Mouse (Mus musculus): ENCODE data around the gene Cyp4x1. TPM values are rescaled to one million over a fixed set of nuclear protein-coding genes. Genes with fewer than 3 reads are reported as not detected.

The Cyp4x1 gene
- polyA plus RNA-seq, 1 experiment from 2014 or later: 0.34 TPM

DNA sequence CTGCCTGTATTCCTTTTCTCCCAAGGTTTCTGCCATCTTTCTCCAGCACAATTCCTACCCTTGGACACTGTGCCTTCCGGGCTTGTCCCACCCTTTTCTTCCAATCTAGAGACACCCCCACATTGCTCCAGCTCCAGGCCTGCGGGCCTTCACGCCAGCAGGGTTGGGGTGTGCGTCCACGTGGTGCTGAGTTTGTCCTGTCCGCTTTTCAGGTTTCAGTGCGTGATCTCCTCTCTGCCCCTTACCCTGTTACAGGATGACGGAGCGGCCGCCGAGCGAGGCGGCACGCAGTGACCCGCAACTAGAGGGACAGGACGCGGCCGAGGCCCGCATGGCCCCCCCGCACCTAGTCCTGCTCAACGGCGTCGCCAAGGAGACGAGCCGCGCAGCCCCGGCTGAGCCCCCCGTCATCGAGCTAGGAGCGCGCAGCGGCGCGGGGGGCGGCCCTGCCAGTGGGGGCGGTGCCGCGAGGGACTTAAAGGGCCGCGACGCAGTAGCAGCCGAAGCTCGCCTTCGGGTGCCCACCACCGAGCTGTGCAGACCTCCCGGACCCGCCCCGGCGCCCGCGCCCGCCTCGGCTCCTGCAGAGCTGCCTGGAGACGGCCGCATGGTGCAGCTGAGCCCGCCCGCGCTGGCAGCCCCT lies 71.1 kb downstream of the Cyp4x1 start:
- Histone ChIP-seq H3K4me2 (replicated peaks) (peak overlapping the region; percentile 99), H3K36me3 (no peaks in the 10 kb centered on the region), H3K9ac (peak overlapping the region; percentile 50), H3K27ac (no peak overlapping the region), H3K4me1 (replicated peaks) (peaks cover 10% of the 10 kb centered on the region), H3K9me3 (no peaks in the 10 kb centered on the region), H3K27me3 (replicated peaks) (peaks cover 82% of the 10 kb centered on the region), H3K4me3 (replicated peaks) (peak overlapping the region; percentile 55)
- ATAC-seq: peak; percentile 85
- under 1% methylated on average over 57 of the region's 58 CpGs for WGBS

DNA sequence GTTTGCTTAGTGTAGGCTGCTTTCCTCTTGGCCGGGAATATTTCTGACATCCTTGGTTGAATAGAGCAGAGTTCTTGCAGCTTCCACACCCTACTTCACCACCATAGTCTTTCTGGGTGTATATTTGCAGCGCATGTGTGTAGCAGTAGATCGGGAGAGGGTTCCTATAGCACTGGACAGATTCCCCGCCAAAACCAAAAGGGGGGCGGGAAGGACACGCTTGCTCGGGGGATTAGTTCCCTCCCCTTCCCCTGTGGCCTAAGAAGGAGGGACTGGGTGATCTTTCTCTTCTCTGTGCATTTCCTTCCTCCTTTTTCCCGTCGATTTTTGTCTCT lies 71.6 kb downstream of the Cyp4x1 start:
- Histone ChIP-seq H3K27ac (no peak overlapping the region), H3K4me1 (replicated peaks) (peaks cover 11% of the 10 kb centered on the region), H3K9ac (peak overlapping the region; percentile 50; the same call in 1 of the 2 replicates), H3K27me3 (replicated peaks) (peaks cover 87% of the 10 kb centered on the region), H3K4me2 (replicated peaks) (peak overlapping the region; percentile 99), H3K9me3 (no peaks in the 10 kb centered on the region), H3K4me3 (replicated peaks) (peak overlapping the region; percentile 55), H3K36me3 (no peaks in the 10 kb centered on the region)
- peak; percentile 13; the same call in 1 of the 2 replicates for ATAC-seq
- 4% methylated on average over 9 of the region's 9 CpGs for WGBS

DNA sequence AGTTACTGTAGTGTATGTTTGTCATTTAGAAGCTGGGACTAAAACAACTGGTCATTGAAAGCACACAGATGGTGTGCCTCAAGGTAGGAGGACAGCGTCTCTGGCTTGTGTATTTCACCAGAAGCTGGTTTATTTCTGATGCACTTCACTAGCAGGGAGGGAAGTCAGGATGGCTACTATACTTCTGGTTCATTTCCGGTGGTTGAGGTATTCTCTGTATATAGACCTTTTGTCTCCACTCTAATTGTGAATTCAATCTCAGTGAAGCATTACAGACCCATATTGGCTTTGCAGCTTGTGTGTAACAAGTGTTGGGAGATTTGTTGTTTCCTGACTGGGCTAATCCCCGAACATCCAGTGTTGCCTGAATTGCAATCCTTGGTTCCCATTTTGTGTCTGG lies 73.3 kb downstream of the Cyp4x1 start:
- H3K27me3 ChIP-seq (replicated peaks): peaks cover 89% of the 10 kb centered on the region
- ATAC-seq: no peak
- H3K9ac ChIP-seq: no peak overlapping the region
- peaks cover 22% of the 10 kb centered on the region for H3K4me1 ChIP-seq (replicated peaks)
- H3K9me3 ChIP-seq: no peaks in the 10 kb centered on the region
- WGBS: 17% methylated on average over 3 of the region's 3 CpGs
- no peaks in the 10 kb centered on the region for H3K36me3 ChIP-seq
- no peak overlapping the region for H3K27ac ChIP-seq
- no peak overlapping the region for H3K4me2 ChIP-seq (replicated peaks)
- H3K4me3 ChIP-seq (replicated peaks): no peak overlapping the region

DNA sequence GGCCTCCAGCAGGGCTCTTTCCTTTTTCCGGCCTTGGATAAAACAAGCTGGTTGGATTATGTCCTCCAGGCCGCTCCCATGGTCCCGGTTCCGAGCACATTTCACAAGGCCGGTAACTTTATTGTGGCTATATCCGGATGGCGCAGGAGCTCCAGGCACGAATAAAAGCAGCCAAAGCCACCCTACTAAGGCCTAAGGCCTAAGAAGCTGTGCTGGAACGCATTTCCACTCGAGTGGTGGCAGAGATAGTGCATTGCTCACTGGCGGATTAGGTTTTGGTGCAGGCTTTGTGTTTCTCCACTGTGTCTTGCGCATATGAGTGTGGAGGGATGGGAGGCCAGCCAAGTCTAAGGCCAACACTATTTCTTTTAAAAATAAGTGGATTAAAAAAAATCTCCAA lies 74.2 kb downstream of the Cyp4x1 start:
- Histone ChIP-seq H3K36me3 (no peaks in the 10 kb centered on the region), H3K9me3 (no peaks in the 10 kb centered on the region), H3K27me3 (replicated peaks) (peaks cover 91% of the 10 kb centered on the region), H3K4me2 (replicated peaks) (0 out of 2 replicates have a peak overlapping the region, but pooled peaks have one; percentile 9), H3K27ac (no peak overlapping the region), H3K4me3 (replicated peaks) (0 out of 2 replicates have a peak overlapping the region, but pooled peaks have one; percentile 2), H3K9ac (no peak overlapping the region), H3K4me1 (replicated peaks) (peaks cover 22% of the 10 kb centered on the region)
- ATAC-seq: no peak
- 24% methylated on average over 12 of the region's 12 CpGs for WGBS

DNA sequence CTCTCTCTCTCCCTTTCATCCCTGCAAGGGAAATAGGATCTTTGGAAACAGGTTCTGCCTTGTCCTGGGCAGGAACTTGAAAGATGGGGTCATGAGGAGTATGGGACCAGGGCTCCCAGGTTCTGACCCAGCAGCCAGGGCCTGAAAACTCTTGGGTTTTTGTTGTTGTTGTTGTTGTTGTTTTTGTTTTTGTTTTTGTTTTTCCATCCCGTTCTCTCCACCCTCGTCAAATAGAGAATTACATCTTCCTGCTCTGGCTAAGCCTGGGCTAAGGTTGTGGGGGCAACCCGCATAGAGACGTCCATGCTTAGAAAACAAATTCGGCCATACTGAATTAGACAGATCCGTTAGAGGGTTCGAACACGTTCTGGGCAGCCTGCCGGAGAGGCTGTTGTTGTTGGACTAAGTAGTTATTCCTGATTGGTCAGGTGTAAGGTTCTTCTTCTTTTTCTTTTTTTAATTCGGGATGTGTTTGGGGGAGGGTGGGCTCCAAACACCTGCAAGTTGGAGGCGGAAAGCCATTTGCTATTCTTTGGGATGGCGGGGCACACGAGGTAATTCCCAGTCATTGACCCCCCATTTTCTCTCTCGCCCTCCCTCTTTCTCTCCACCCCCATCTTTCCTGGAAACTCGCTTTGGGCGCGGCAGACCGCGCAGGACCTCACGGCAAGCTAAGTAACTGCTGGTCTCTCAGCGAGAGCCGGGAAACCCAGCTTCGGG lies 75.0 kb downstream of the Cyp4x1 start:
- Histone ChIP-seq H3K36me3 (no peaks in the 10 kb centered on the region), H3K4me1 (replicated peaks) (peaks cover 22% of the 10 kb centered on the region), H3K4me3 (replicated peaks) (peak overlapping the region; percentile 38), H3K27me3 (replicated peaks) (peaks cover 93% of the 10 kb centered on the region), H3K27ac (no peak overlapping the region), H3K9ac (no peak overlapping the region), H3K4me2 (replicated peaks) (no peak overlapping the region; the same call in 1 of the 2 replicates), H3K9me3 (no peaks in the 10 kb centered on the region)
- no peak for ATAC-seq
- WGBS: 4% methylated on average over 23 of the region's 23 CpGs

DNA sequence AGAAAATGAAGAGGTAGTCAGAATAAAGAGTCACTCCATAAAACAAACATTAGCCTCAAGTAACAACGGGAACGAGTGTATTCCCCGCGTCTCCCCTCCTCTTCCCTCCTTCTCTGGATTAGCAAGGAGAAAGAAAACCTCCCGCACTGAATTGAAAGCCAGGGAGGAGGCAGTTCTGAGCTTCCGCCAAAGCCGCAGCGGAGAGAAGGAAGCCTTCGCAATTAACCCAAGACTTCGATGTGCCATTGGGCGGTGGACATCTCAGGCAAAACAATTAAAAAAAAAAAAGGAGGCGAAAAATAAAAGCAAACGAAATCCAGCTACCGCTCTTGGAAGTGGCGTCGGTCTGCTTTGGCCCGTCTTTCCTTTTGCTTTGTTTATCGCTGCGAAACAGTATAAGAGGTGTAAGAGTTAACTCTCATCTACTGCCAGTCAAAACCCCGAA lies 75.7 kb downstream of the Cyp4x1 start:
- peak overlapping the region; percentile 70; the same call in 1 of the 2 replicates for H3K4me2 ChIP-seq (replicated peaks)
- WGBS: 1% methylated on average over 20 of the region's 20 CpGs
- no peak for ATAC-seq

DNA sequence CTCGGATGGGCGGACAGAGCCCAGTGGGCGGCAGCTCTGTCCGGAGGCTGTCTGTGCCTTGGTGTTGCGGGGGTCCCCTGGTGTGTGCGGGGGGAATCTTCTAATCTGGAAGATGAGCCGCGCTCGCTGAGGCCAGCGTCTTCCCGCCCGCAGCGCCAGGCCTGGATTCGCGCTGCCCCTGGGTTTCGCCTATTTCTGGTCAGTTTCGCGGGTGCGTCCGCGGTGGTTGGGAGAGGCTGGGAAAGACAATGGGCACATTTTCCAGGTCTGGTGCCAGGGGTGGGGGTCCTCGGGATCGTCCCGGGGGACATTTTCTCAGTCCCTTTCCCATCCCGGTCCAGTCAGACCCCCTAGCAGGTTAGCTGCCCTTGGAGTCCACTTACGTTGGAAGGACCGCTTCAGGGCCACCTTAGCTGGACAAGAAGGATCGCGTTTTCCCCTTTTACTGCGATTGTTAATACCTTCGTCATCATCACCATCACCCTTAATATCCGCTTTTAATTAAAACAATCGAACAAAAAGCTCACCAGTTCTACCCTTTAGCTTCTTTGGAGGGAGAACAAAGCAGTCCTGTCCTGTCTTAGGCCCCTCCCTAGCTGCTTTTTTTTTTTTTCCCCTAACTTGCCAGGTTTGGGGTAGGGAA lies 76.3 kb downstream of the Cyp4x1 start:
- Histone ChIP-seq H3K36me3 (no peaks in the 10 kb centered on the region), H3K27ac (peak overlapping the region; percentile 17; the same call in 1 of the 2 replicates), H3K4me3 (replicated peaks) (peak overlapping the region; percentile 38), H3K4me1 (replicated peaks) (peaks cover 16% of the 10 kb centered on the region), H3K9ac (peak overlapping the region; percentile 23; the same call in 1 of the 2 replicates), H3K4me2 (replicated peaks) (peak overlapping the region; percentile 70; the same call in 1 of the 2 replicates), H3K9me3 (no peaks in the 10 kb centered on the region), H3K27me3 (replicated peaks) (peaks cover 87% of the 10 kb centered on the region)
- 1% methylated on average over 33 of the region's 33 CpGs for WGBS
- 0 out of 2 replicates have a peak, but pooled peaks have one; percentile 14 for ATAC-seq

More for the DNA sequence above, 75.7 kb downstream of the Cyp4x1 start:
- H3K4me3 ChIP-seq (replicated peaks): peak overlapping the region; percentile 38
- no peak overlapping the region for H3K27ac ChIP-seq
- no peaks in the 10 kb centered on the region for H3K36me3 ChIP-seq
- H3K27me3 ChIP-seq (replicated peaks): peaks cover 88% of the 10 kb centered on the region
- H3K9ac ChIP-seq: no peak overlapping the region
- peaks cover 21% of the 10 kb centered on the region for H3K4me1 ChIP-seq (replicated peaks)
- H3K9me3 ChIP-seq: no peaks in the 10 kb centered on the region

DNA sequence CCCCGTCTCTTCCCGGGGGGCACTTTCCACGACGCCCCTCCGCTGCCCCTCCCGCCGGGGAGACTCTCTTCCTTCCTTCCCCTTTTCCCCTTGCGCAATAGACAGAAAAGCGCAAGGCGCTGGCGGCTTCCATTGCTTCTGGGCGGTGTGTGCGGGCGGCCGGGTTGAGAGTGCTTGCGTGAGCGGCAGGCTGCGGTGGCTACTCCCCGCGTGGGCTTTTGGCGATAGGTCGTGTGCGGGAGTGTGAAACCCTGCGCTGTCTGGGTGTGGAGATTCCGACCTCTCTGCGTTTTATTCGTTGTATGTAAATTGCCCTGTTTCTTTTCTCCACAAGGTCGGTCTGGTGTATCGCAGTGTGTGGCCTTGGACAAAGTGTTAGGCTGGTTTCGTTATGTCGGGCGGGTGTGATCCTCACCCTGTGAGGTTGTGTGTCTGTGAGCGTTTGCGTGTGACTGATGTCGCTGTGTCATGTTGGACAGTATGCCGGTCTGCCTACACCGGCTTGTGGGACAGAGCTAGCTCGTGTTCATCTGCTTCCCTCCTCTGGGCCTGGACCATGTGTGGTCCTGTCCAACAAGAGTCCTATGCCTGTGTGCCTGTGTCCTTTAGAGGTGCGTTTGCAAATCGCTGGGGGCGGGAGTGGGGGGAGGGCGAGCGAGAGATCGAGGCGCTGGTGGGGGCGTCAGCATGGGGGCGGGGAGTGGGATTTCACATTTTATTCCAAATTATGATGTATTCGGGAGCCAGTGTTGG lies 77.0 kb downstream of the Cyp4x1 start:
- H3K4me3 ChIP-seq (replicated peaks): peak overlapping the region; percentile 38
- H3K36me3 ChIP-seq: no peaks in the 10 kb centered on the region
- H3K4me2 ChIP-seq (replicated peaks): peak overlapping the region; percentile 70
- peaks cover 20% of the 10 kb centered on the region for H3K4me1 ChIP-seq (replicated peaks)
- WGBS: under 1% methylated on average over 48 of the region's 48 CpGs
- H3K9me3 ChIP-seq: no peaks in the 10 kb centered on the region
- H3K27me3 ChIP-seq (replicated peaks): peaks cover 87% of the 10 kb centered on the region
- no peak overlapping the region for H3K27ac ChIP-seq
- H3K9ac ChIP-seq: peak overlapping the region; percentile 31
- peak; percentile 66 for ATAC-seq

DNA sequence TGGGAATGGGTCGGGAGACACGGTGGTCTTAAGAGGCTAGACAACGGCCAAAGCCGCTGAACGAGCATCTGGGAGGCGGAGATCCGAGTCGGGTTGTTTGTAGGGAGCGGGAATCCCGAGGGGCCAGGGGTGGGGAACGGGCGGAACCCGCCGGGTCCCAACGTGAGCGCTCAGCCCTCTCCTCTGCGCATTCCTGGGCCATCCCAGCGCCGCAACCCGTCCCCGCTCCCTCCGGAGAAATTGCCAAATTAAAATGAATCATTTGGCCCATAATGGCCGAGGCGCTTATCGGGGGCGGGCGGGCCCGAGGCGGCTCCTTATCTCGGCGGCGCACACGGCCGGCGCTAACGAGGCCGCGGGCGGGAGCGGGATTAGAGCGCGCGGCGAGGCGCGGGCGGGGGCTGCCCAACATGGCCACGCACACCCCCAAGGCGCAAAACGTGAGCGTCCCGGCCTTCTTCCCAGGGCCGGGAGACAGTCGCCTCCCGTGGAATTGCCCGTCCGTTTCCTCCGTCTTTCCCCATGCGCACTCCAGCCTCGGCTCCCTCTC lies 77.6 kb downstream of the Cyp4x1 start, which contains the start of gene Tal1:
TSS of gene Tal1 (plus strand) at position 56 of the 550 bp plus-strand sequence.
- H3K9me3 ChIP-seq: no peaks in the 10 kb centered on the region
- H3K4me2 ChIP-seq (replicated peaks): peak within 1 kb of the TSS; percentile 70
- WGBS: under 1% methylated on average over 49 of the region's 60 CpGs
- H3K4me1 ChIP-seq (replicated peaks): peaks cover 20% of the 10 kb centered on the region
- 0 out of 2 replicates have a peak within 1 kb of the TSS, but pooled peaks have one; percentile 38 for H3K27ac ChIP-seq
- peaks cover 87% of the 10 kb centered on the region for H3K27me3 ChIP-seq (replicated peaks)
- H3K36me3 ChIP-seq: no peaks in the 10 kb centered on the region
- H3K4me3 ChIP-seq (replicated peaks): peak within 1 kb of the TSS; percentile 38
- peak within 1 kb of the TSS; percentile 31 for H3K9ac ChIP-seq
- peak; percentile 79 for ATAC-seq
